Mouse (Mus musculus): ENCODE results near the gene Grin2a. TPM values are rescaled to one million over a fixed set of nuclear protein-coding genes. Genes with fewer than 3 reads are reported as not detected.

The Grin2a gene
- total RNA-seq, 2 experiments from 2014 or later = not detected

GRCm38 (mm10) chr16:9760347-9760746, 235.0 kb downstream of the Grin2a start:
- DNase-seq = no peak
- intact Hi-C loops (cut with DNase I) = no loop called here

- no peak for DNase-seq
- intact Hi-C loops (cut with DNase I) = no loop called here
Measured at GRCm38 (mm10) chr16:9756849-9757248, 238.5 kb downstream of the Grin2a start.

DNA sequence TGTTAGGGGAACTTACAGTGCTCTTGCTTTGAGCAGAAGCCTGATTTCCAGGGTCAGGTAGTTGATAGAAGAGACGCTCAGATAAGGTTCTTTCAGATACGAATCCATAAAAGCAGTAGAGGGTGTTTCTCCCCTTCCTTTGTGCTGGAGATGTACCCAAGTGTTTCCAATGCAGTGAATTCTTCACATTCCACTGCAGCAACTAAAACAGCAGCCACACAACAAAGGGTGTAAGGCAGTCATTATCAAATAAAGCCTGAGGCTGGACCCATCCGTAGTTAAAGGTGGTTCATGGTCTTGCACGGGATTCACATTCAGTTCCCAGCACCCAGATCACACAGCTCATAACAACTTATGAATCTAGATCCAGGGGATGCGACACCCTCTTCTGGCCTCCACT, 241.3 kb downstream of the Grin2a start:
- no peak for DNase-seq
- intact Hi-C loops (cut with DNase I) = no loop called here

DNA sequence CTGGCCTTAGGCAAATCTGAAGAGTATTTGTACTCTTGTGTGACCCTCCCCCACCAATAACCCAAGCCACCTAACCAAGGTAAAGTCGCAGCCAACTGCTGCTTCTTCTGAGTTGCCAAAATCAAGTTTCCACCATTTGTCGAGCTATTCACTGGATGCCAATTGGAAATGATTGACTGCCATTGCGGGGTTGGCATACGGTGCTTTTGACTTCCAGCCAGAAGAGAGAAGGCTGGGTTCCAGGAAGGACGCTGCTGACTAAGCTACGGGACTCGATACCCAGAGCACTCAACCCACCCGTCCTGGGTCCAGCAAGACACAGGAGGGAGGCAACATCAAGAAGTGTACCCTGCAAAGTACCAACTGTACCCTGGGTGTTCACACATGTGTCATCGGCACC, 242.3 kb downstream of the Grin2a start:
- DNase-seq = no peak
- intact Hi-C loops (cut with DNase I) = no loop called here

GRCm38 (mm10) chr16:9752600-9752999, 242.8 kb downstream of the Grin2a start:
- no peak for DNase-seq
- intact Hi-C loops (cut with DNase I) = no loop called here

GRCm38 (mm10) chr16:9751045-9751569, 244.3 kb downstream of the Grin2a start:
- no peak for DNase-seq
- intact Hi-C loops (cut with DNase I) = no loop called here

DNA sequence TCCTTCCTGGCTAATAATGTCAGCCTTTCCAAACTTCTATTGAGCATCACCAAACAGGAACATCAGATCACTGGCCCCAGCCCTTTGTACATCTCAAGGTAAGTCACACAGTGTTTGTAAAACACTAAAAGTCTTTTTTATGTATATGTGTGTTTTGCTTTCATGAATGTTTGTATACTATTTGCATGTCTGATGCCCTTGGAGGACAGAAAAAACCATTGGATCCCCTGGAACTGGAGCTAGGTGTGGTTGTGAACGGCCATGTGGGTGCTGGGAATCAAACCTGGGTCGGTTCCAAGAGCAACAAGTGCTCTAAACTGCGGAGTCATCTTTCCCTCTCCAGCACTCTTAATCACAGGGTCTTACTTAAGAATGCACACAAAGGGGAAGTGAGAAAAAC, 245.7 kb downstream of the Grin2a start:
- intact Hi-C loops (cut with DNase I) = no loop called here
- no peak for DNase-seq

DNA sequence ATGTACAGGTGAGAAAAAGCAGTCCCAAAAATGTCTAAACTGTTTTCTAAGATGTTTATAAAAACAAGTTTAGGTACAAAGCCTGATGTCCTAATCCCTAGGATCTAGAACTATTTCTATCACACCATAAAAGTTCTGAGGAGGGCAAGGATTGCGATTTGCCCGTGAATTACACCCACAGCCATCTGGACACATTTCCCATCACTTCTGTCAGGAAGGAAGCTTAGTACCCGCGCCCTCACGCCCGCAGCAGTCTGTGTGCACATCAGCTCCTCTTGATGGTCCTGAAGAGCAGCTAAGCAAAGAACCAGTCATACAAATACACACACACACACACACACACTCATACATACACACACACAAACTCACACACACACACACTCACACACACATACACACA, 252.9 kb downstream of the Grin2a start:
- intact Hi-C loops (cut with DNase I) = no loop called here
- no peak for DNase-seq

DNA sequence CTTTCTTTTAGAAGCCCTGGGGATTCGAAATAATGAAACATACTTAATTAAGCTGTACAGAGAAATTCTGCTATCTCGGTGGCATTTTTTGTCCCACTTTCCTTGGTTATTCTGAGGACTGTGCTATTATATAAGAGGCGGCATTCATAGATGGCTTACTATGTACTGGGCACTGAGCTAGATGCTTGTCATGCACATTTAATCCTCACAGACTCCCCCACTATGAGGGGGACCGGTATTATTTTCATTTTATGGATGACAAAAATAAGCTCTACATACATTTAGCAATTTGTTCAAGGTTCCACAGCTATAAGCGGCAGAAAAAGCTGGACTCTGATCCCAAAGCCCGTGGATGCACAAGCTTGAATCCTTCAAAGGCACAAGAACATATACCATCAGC, 256.7 kb downstream of the Grin2a start:
- no peak for DNase-seq
- intact Hi-C loops (cut with DNase I) = no loop called here

GRCm38 (mm10) chr16:9737131-9737530, 258.2 kb downstream of the Grin2a start:
- intact Hi-C loops (cut with DNase I) = no loop called here
- DNase-seq = no peak

GRCm38 (mm10) chr16:9735365-9736080, 259.8 kb downstream of the Grin2a start:
- DNase-seq = no peak
- intact Hi-C loops (cut with DNase I) = no loop called here

- intact Hi-C loops (cut with DNase I) = no loop called here
- no peak for DNase-seq
Measured at GRCm38 (mm10) chr16:9727603-9728002, 267.8 kb downstream of the Grin2a start.

- no peak for DNase-seq
- intact Hi-C loops (cut with DNase I) = no loop called here
Measured at GRCm38 (mm10) chr16:9725578-9726113, 269.7 kb downstream of the Grin2a start.

DNA sequence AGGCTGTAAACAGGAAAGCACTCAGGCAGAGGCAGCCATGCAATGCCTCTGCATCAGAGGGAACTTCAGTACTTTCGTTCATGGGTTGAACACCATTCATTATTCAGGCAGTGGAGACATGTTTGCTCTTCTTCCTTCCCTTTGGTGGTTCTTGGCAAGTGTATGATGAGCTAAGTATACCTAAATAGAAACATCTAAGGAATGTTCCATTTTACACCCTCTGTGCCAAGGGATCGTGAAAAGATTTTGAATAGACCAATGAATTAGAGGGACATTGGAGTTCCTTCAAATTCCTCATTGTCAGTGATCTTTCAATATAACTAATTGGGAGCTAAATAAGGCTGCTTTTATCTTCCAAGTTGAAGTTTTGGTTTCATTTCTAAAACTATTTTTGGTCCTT, 284.0 kb downstream of the Grin2a start:
- intact Hi-C loops (cut with DNase I) = no loop called here
- DNase-seq = no peak

- intact Hi-C loops (cut with DNase I) = no loop called here
- no peak for DNase-seq
Measured at GRCm38 (mm10) chr16:9709921-9710320, 285.4 kb downstream of the Grin2a start.

- no peak for DNase-seq
- intact Hi-C loops (cut with DNase I) = no loop called here
Measured at GRCm38 (mm10) chr16:9697141-9697540, 298.2 kb downstream of the Grin2a start.

GRCm38 (mm10) chr16:9694081-9694480, 301.3 kb downstream of the Grin2a start:
- intact Hi-C loops (cut with DNase I) = no loop called here
- no peak for DNase-seq

DNA sequence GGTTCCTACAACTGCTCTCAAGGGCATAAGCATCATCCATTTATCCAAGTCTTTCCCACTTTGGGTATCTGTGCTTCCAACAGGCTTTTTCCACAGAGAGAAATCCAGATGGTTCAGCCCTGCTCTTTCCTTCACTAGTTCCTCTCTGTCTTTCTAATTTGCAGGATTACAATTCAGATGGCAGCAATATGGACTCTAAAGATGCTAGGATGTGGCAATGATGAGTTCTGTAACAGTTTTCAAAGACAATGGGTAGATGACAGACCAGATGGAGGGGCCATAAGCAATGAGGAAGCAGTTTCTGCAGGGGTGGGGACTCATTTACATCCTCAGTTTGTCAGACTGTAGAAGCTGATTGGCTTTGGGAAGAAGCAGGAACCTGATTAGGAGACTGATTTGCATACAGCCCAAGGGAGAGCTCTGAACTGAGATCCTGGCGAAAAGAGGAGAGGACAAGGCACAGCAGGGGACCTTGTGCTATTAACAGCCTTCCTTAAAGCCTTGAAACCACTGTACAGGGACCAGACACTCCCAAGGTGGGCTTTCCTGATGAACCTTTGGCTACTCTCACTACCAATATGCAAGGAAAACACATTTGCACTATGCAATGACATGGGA, 306.7 kb downstream of the Grin2a start:
- intact Hi-C loops (cut with DNase I) = no loop called here
- DNase-seq = no peak

DNA sequence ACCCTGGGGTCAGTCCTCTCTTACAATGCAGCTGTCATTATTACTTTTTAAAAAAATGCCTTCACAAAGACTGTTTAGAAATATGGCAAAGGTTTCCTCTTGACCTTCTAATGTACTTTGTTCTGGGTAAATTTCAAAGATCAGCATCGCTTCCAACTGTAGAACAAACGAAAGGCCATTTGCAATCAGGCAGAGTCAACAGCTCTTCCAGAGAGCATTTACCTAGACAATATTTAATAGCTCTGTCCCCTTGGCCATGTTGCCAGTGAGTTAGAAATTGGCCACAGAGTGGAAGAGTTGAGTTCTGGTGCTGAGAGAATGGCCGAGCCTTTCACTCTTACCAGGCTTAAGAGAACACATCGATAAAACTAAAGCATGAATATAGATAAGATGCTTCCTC, 314.8 kb downstream of the Grin2a start:
- intact Hi-C loops (cut with DNase I) = no loop called here
- DNase-seq = no peak

- intact Hi-C loops (cut with DNase I) = no loop called here
- no peak for DNase-seq
Measured at GRCm38 (mm10) chr16:9679994-9680393, 315.4 kb downstream of the Grin2a start.

- DNase-seq = no peak
- intact Hi-C loops (cut with DNase I) = no loop called here
Measured at GRCm38 (mm10) chr16:9678750-9679149, 316.6 kb downstream of the Grin2a start.

- no peak for DNase-seq
- intact Hi-C loops (cut with DNase I) = no loop called here
Measured at GRCm38 (mm10) chr16:9672390-9672789, 323.0 kb downstream of the Grin2a start.
